Mouse (Mus musculus): ENCODE results near the gene Rsph14. TPM values are rescaled to one million over a fixed set of nuclear protein-coding genes. Genes with fewer than 3 reads are reported as not detected.
A peak's percentile ranks its signal among the peaks of the same experiment; 100 is the strongest.

Gene Rsph14
- polyA plus RNA-seq, 1 experiment from 2014 or later = 8.8 TPM

GRCm38 (mm10) chr10:74920853-74921567, 111.4 kb downstream of the Rsph14 start:
- 30% methylated on average over 17 of the region's 17 CpGs for WGBS
- Histone ChIP-seq H3K4me2 (replicated peaks; ENCODE audit: low read depth, low read length) (0 out of 2 replicates have a peak overlapping the region, but pooled peaks have one; percentile 11), H3K4me3 (ENCODE audit: low read depth, low read length) (no peak overlapping the region), H3K27ac (ENCODE audit: low read length) (no peak overlapping the region), H3K9ac (replicated peaks; ENCODE audit: low read depth) (no peak overlapping the region), H3K36me3 (ENCODE audit: insufficient read depth, low read length) (no peaks in the 10 kb centered on the region), H3K9me3 (ENCODE audit: low read length) (no peaks in the 10 kb centered on the region), H3K4me1 (ENCODE audit: insufficient read depth, low read depth, low read length) (no peaks in the 10 kb centered on the region), H3K27me3 (replicated peaks; ENCODE audit: insufficient read depth, low read length) (no peaks in the 10 kb centered on the region)
- ATAC-seq = peak; percentile 64
- TF ChIP-seq CTCF (IDR thresholded peaks at IDR 0.05) (peak; percentile 99), EP300 (IDR thresholded peaks at IDR 0.05) (no peak)
- DNase-seq (ENCODE audit: low spot score) = peak; percentile 71

GRCm38 (mm10) chr10:74919277-74919676, 113.1 kb downstream of the Rsph14 start:
- WGBS = 31% methylated on average over 5 of the region's 5 CpGs
- DNase-seq (ENCODE audit: low spot score) (no peak), ATAC-seq (no peak)

GRCm38 (mm10) chr10:74908431-74908830, 124.0 kb downstream of the Rsph14 start:
- ATAC-seq = no peak
- H3K27me3 ChIP-seq (replicated peaks; ENCODE audit: insufficient read depth, low read length) = no peaks in the 10 kb centered on the region
- H3K9me3 ChIP-seq (ENCODE audit: low read length) = no peaks in the 10 kb centered on the region
- no peak overlapping the region for H3K27ac ChIP-seq (ENCODE audit: low read length)
- H3K9ac ChIP-seq (replicated peaks; ENCODE audit: low read depth) = no peak overlapping the region
- no peaks in the 10 kb centered on the region for H3K36me3 ChIP-seq (ENCODE audit: insufficient read depth, low read length)
- no peak overlapping the region for H3K4me2 ChIP-seq (replicated peaks; ENCODE audit: low read depth, low read length)
- no peaks in the 10 kb centered on the region for H3K4me1 ChIP-seq (ENCODE audit: insufficient read depth, low read depth, low read length)
- WGBS = 59% methylated on average over 2 of the region's 2 CpGs
- no peak overlapping the region for H3K4me3 ChIP-seq (ENCODE audit: low read depth, low read length)
- no peak for TF ChIP-seq CTCF (IDR thresholded peaks at IDR 0.05)
- TF ChIP-seq EP300 (IDR thresholded peaks at IDR 0.05) = no peak
- no peak for DNase-seq (ENCODE audit: low spot score)

More at GRCm38 (mm10) chr10:74919277-74919676, 113.1 kb downstream of the Rsph14 start:
- no peak overlapping the region for H3K4me2 ChIP-seq (replicated peaks; ENCODE audit: low read depth, low read length)
- H3K36me3 ChIP-seq (ENCODE audit: insufficient read depth, low read length) = no peaks in the 10 kb centered on the region
- H3K9me3 ChIP-seq (ENCODE audit: low read length) = no peaks in the 10 kb centered on the region
- no peak for TF ChIP-seq CTCF (IDR thresholded peaks at IDR 0.05)
- TF ChIP-seq EP300 (IDR thresholded peaks at IDR 0.05) = no peak
- no peaks in the 10 kb centered on the region for H3K4me1 ChIP-seq (ENCODE audit: insufficient read depth, low read depth, low read length)
- H3K9ac ChIP-seq (replicated peaks; ENCODE audit: low read depth) = no peak overlapping the region
- no peak overlapping the region for H3K4me3 ChIP-seq (ENCODE audit: low read depth, low read length)
- no peak overlapping the region for H3K27ac ChIP-seq (ENCODE audit: low read length)
- H3K27me3 ChIP-seq (replicated peaks; ENCODE audit: insufficient read depth, low read length) = no peaks in the 10 kb centered on the region

Other genes starting within 250 kb of the Rsph14 start
- gene Gnaz, start 65.4 kb downstream of the Rsph14 start, polyA plus RNA-seq (2015; fragmentation: Nextera tagmentation; extraction: Ambion mirVana) = 2.2 TPM in 2 replicates
- gene Rab36, start 4.5 kb upstream of the Rsph14 start, polyA plus RNA-seq (2015; fragmentation: Nextera tagmentation; extraction: Ambion mirVana) = 4.7 and 6.1 TPM in 2 replicates
- 16.5 and 20.2 TPM in 2 replicates for gene Bcr, start 28.0 kb upstream of the Rsph14 start, polyA plus RNA-seq (2015; fragmentation: Nextera tagmentation; extraction: Ambion mirVana)
- gene Specc1l, start 179.5 kb upstream of the Rsph14 start, polyA plus RNA-seq (2015; fragmentation: Nextera tagmentation; extraction: Ambion mirVana) = 39.0 and 40.3 TPM in 2 replicates

Measured in lung, postnatal 0 days (tissue).